Mouse (Mus musculus): ENCODE results near the gene Ralgps1.

The Ralgps1 gene

DNA sequence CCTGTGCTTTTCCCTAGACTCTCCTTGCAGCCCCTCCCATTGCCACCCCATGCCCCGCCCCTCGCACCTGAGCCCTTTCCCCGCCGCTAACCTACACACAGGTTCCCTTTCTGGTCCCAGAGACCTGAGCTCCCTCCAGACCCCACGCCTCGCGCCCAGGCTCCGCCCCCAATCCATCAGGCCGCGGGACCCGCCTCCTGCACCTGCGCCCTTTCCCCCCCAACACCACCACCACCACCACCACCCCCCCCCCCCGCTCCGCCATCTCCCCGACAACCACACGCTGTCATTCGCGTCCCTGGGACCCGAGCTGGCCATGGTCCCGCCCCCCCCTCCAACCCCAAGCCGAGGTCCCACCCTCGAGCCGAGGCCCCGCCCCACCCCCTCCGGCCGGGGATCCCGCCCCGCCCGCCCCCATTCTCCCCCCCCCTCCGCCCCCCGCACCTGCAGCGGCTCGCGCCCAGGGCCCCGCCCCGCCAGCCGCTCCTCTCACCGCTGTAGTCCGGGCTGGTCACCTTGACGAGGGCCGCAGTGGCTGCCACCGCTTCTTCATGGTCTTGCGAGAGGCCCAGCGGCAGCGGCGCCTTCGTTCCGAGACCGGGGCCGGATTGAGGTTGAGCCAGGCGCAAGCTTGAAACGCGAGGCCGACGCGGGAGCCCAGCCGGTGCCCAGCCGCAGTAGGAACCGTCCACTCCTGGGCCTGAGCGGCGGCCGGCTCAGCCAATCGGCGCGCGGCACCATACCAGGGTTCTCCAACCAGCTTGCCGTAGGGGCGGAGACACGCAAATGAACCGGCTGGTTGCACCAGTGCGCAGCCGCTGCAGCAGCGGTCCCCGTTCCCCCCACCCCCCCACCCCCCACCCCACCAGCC, at the start of gene Ralgps1:
Gene Ralgps1, minus strand, starts transcription at position 710 of the 871 bp plus-strand sequence.
- peak; percentile 99 for DNase-seq

DNA sequence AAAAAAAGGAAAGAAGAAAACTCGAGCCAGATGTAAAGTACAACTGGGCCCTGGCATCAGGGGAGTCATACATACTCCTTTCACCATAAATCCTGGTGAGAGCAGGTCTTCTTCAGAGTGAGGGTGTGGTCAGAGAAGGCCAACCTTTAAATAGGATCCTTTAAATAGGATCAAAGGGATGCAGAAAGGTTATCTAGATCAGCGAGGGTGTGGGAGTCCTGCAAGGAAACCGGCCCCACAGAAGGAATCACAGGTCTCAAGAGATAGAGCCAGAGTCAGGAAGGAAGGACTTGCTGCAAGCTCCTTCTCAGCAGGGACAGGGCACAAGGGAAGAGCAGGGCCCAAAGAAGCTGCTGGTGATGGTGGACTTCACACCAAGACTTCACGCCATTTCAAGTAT, 46.2 kb upstream of the Ralgps1 start:
- DNase-seq = no peak

DNA sequence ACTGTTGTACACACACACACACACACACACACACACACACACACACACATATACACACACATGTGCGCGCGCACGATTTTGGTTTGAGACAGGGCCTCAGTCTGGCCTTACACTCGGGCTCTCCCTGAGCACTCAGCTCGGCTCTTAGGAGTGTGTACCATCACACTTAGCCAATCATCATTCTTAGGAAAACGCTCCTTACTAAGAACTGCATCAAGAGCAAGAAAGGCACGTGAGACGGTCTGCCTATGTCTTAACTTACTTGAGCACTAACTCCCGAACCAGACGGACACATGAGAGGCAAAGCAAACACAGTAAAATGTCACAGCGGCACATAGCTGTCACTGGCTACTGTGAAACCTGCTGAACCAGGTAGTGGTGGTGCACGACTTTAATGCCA, 42.7 kb upstream of the Ralgps1 start:
- DNase-seq = no peak

DNA sequence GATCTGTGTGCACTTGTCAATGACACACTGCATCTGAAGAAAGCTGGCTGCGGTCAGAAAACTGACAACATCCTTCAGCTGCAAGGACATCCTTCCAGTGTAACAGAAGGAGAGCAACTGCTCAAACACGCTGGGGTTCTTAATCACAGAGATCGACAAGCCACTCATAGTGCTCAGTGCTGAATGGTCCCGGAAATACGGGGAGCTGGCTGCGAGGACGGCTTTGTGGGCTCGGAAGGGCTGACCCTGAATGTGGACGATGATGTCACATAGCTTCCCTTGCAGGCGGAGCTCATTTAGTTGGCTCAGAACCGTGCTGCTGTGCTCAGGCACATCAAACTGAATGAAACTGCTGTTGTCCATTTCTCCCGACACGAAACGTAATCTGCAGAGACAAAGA, 40.8 kb upstream of the Ralgps1 start:
- no peak for DNase-seq

DNA sequence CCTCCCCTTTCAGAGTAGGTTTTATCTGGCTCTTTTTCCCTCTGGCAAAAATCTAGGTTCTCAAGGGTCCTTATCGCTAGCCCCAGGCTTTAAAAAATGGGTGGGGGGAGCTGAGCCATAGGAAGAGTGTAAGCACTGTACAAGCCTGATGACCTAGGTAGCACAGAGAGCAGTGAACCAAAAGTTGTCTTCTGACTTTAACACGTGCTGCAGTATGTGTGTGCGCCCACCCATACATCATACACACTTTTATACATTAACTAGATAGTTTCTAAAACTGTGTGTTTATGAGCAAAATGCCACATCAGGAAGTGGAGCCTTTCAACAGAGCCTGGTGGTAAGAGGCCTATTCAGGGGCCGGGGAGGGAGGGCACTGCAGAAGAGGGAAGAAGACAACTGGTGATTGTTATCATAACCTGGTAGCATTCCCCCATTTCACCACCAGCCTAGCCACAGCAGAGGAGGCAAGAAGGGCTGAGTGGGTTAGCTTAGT, 32.3 kb upstream of the Ralgps1 start:
- DNase-seq = no peak

DNA sequence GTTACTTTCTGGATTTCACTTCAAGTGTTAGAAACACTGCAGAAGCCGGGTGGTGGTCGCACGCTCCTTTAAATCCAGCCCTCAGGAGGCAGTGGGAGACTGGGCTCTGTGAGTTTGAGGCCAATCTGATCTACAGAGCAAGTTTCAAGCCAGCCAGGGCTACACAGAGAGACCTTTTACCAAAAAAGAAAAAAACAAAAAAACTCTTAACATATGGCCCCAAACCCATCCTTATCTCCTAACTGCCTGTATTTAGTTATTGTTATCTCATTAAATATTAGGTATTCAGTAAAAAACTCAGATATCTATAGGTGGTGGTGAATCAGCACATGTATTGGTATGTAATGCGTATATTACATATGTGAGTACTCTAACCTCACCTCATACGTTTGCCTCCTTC, 31.4 kb upstream of the Ralgps1 start:
- no peak for DNase-seq

DNA sequence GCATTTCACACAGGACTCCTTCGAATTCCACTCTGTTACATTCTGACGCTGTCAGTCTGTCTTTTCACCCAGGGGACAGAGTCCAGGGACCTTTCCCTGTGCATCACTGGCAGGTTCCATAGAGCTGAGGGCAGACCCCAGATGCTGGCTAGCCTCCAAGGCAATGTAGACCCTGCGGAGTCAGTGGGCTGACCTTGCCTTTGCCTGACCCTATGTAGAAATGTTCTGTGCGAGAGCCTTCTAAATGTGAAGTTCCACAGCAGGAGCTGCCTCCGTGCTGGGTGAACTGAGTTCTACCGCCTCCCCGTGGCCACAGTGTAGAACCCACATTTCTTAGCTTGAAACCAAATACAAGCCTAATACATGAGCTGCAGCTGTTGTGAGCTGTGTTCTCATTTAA, 30.9 kb upstream of the Ralgps1 start:
- DNase-seq = peak; percentile 74

DNA sequence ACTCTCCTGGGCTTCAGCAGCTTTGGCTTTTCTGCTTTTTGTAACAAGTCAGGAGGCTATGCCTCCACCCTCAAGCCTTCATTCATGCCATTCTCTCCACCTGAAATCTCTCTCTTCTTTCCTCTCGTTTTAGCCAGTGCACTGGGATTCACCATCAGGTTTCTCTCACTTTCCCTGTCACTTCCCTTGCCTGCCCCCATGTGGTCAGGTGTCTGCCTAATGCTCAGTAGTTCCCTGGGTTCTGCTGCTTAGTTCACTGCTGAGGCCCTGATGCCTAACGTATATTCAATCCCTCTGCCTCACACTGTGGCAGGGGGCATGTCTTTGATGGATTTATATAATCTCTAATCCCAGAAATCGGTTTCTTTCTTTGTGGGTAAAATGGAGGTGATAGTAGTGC, 29.9 kb upstream of the Ralgps1 start:
- no peak for DNase-seq

DNA sequence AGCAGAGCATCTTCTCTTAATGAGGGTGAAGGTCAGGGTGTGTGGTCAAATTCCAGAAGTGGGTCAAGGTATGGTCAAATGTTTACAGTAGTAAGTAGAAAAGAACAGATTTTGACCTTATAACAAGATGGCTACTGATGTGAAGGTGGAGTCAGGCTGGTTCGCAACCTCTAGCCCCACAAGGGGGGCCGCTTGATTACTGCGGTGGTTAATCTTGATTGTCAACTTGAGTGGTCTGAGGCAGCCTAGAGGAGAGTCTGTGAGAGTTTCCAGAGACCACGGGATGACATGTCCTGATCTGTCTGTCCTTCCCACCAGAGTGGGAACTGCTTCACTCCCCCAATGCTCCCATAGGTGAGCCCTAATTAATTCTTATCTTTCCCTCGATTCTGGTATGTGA, 29.3 kb upstream of the Ralgps1 start:
- DNase-seq = no peak

DNA sequence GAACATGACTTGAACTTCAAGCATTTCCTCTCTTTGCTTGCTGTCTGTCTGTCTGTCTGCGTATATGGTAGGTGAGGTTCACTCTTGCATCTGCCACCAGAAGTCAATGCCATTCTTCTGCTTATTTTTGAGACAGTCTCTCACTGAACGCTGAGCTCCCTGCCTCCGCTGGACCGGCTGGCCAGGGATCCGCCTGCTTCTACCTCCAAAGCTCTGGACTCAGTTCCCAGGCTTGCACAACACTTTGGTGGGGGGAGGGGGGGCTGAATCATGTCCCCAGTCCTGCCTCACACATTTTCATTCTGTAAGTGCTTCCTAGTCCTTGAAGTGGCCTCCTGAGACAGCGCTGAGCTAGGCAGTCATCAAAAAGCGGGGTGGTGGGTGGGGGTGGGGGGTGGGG, 27.8 kb upstream of the Ralgps1 start:
- DNase-seq = no peak

DNA sequence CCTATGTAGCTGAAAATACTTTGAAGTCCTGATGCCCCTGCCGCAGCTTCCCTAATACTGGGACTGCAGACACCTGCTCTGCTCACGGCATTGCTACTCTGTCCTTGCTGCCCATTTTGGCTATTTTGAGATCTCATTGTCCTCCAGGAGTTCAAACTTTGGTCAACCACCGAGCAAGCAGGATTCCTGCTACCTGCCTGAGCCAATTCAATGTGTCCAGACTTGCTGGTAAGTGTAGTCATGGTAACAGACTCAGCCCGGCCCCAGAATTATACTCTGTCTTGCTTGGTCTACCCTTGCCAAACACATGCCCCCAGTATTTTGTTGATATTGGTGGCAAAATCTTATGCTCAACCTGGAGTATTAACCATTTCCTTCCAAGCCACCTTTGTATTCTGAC, 25.8 kb upstream of the Ralgps1 start:
- DNase-seq = no peak

DNA sequence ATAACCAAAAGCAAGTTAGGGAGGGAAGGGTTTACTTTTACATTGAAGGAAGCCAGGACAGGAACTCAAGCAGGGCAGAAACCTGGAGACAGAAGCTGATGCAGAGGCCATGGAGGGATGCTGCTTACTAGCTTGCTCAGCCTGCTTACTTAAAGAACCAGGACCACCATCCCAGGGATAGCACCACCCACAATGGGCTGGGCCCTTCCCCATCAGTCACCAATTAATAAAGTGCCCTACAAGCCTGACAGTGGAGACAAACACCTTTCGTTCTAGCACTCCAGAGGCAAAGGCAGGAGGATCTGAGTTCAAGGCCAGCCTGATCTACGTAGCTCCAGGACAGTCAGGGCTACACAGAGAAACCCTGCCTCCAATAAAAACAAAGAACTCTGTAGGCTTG, 23.8 kb upstream of the Ralgps1 start:
- no peak for DNase-seq

DNA sequence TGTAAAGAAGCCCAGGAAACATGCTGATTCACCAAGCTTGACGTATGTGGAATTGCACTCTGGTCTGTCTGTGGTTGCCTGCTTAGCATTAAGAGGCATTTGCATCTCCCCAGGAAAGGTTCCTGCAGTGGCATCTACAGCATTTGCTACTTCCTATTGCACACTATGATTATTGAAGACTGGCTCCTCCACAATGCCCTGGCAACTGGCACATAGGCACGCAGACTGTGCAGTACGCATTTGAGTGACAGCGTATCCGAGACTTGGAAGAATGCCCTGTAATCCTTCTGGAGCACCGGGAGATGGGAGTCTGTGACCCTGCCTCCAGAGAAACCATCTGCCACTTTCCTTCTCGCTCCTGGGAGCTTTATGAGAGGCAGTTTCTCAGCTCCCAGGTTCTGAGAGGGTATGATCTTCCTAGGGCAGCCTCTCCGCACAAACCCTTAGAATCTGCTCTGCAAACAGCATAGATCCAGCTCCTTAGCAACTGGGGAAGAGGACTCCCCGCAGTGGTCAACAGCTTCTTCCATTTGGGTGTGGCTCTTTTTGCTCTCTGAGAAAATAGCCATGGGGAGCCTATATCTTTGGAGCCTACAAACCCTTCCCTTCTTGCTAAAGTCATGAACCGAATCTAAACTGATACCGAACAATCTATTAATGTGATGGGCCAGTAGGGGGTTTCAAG, 22.8 kb upstream of the Ralgps1 start:
- peak; percentile 36 for DNase-seq

DNA sequence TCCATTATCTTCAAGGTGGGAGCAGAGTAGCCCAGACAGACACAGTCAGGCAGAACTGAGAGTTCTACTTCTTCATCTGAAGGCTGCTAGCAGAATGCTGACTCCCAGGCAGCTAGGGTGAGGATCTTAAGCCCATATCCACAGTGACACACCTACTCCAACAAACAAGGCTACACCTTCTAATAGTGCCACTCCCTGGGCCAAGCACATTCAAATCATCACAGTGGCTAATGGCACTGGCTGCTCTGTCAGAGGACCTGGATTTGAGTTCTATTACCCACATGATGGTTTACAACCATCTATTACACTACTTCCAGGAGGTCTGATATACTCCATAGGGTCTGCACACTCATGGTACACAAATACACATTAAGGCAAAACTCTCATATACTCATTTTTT, 21.7 kb upstream of the Ralgps1 start:
- DNase-seq = no peak

DNA sequence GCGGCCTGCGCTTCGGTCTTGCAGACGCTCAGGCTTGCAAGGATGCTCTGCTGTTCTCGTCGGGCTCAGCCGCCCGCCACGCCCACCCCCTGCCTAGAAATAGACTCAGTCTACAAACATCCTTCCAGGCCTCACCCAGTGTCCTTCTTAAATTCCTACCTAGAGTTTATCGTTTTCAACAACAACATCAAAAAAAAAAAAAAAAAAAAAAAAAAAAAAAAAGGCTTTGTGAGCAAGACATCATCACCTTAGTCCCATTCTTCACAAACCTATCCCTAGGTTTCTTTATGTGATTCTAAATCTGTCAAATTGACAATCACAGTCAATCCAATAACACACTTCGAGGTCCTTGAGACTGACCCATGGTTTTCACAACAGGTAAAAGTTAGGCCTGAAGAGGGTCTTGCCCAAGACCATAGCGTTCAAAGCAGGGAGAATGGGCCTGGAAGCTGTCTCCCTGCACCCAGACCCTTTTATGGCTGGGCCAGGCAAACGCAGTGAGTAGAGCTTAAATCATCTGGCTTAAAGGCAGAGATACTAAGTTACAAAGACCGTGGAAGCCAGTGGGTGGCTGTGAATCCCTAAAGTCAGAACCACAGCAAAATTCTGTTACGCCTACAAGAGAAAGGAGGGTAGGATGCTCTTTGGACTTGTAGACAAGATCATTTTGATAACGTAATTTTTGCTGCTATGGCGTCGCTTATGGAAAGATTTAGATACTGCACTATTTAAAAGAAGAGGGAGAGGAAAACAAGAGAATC, 542 bp upstream of the Ralgps1 start:
- no peak for DNase-seq

DNA sequence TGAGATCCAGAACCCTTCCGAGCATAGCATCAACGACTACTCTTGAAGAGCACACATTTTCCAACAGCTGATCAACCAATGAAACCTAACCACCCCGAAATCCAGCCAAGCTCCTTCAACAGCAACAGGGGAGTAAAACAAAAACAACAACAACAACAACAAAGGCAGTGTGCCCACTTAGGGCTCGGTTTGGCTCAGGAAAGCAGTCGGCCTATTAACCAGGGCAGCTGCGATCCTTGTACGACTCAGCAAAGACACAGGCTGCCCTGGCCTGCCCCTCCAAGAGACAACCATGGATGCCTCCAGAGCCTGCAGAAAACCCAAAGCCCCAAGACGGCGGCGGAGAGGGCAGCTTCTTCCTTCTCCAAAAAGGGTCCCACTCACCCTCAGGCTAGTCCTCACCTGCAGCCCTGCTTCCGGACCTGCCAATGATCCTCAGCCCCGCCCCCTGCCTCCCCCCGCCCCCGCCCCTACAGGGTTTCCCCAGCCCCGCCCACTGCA, 960 bp downstream of the Ralgps1 start:
- no peak for DNase-seq

DNA sequence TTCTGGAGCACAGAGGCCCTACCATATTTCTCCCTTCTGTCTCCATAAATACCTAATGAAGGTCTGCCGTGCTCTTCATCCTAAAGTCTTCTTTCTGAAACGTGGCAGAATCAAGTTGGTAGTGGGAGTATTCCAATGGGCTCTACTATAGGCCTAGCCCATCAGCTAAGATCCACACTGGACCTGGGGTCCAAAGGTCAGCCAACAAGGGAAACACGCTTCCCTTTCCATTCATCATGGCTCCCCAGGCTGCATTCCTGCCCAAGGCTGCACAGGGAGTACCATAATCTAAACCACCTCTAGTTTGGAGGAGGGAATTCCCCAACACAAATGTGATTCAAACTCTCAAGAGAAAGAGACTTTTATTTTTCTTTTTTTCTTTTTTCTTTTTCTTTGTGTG, 1.8 kb downstream of the Ralgps1 start:
- DNase-seq = no peak

DNA sequence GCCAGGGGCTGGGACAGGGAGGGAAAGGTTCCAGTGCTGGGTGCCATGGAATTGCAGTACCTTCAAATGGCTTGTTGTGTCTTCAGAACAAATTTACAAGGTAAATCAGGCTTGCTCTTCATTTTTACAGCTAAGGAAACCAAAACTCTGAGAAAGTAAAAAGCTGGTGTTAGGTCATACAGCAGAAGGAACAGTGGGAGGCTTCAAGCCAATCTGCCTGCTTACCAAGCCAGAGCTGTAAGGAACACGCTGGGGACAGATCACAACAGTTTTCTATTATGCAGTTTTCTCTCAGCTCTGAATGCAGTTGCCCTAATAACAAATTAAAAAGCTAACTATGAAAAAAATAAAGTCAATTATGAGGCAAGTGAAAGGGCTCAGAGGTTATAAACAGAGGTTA, 2.8 kb downstream of the Ralgps1 start:
- no peak for DNase-seq

DNA sequence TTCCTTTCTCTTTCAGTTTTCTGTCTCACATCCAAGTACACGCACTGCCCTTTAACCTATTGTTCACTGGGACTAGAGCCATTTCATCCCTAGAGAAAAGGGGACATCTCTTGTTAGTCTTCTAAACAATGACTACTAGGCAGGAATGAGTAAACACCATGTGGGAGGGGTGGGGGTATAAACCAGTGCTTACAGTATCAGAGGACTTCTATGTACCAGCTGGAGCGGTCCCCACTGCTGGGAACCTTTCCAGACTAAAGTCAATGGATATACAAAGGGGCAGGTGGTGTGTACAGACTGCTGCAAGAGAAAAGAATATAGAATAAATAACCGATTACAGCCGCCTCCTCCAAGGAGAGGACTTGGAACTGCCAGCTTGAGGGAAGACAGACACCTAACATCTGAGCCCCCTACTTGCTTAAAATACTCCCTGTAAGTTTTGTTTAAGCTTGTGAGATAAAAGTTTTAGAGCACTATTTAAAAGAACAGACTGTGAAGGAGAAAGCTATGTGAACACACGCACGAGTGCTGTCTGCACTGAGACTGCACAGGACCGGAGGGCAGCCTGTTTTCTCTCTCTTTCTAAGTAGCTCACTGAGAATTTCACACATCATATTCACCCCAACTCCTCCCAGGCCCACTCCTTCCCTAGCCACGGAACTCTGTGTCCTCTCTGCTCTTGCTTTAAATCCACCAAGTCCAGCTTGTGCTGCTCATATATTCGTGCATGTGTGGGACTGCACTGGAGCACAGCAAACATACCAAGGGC, 5.4 kb downstream of the Ralgps1 start:
- no peak for DNase-seq

DNA sequence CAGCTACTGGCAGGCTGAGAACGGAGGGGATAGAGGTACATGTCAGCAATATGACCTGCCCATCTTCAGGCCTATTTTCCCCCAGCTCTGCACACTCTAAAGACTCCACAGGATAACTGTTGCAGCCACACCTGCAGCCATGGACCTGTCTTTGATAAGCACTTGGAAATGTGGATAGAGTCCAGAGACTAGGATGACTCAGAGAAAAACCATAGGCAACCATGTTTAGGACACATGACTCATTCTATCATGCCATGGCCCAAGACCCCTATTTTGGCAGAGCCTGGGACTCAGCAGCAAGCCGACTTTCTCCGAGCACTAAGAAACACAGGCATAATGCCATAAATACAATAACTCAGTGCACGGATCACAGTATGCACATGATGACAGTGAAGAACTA, 6.6 kb downstream of the Ralgps1 start:
- no peak for DNase-seq

DNA sequence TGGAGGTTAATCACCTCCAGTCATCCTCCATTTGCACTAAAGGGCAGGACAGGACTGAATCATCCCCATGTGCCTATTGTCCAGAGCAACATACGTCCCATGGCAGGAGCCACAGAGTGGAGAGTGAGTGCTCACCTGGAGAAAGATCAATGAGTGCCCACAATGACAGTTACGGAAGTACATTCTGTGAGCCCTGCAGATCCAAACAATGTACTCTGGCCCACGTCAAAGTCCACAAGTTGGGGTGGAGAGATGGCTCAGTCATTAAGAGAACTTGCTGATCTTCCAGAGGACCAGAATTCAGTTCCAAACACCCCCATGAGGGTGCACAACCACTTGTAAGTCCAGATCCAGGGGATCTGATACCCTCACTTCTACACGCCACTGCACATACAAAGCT, 7.4 kb downstream of the Ralgps1 start:
- no peak for DNase-seq

DNA sequence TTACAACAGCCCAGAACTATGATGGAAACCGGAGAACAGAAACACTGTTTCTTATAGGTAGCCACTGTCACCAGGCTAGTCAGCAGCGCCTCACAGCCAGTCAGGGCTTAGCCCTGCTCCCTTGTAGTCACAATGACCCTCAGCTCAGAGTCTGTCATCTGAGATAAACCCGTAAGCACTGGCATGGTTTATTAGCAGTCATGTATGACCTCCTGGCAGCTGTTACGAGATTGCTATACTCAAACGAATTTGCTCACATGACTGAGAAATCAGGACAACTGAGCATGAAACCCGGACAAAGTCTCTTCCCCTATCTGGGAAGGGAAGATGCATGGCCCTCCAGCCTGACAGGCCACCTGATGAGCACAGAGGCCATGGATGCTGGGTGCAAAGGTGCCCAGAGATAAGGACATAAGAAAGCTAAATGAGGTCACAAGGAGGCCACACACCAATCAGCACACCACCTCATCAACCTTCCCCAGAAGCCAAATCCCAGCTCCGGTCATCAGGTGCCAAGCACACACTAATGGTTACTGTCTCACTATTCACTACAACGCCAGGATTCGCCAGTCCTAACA, 10.1 kb downstream of the Ralgps1 start:
- DNase-seq = no peak

All from right cerebral cortex, adult 18-20 months (tissue).